Mouse (Mus musculus) layer of hippocampus, adult 18-20 months (tissue): ENCODE data around the gene Taar8a. TPM values are rescaled to one million over a fixed set of nuclear protein-coding genes. Genes with fewer than 3 reads are reported as not detected.
"Not testable (repeated sequence)": the region's sequence is repeated elsewhere in the genome, so short reads cannot be mapped to it uniquely, and the experiment has no call there.

Experiments used
- DNase-seq, 2 experiments: peaks; one replicate each; pipeline ENCODE4 v3.0.0; 2022; ENCODE audit warnings: low spot score in 2 of 2
- long read RNA-seq: library from polyadenylated mRNA; stranded (forward); transcript quantifications from one replicate; pipeline ENCODE4 v2.0.0, GENCODE M21; 2021
- total RNA-seq, 2 experiments: library from RNA; stranded (reverse); gene quantifications; 2 replicates each; pipeline ENCODE4 v1.2.3; 2021

Gene Taar8a
- total RNA-seq: not detected
- long read RNA-seq: 0 reads

GRCm38 (mm10) chr10:24076200-24076599 is at the start of gene Taar8a:
Gene Taar8a (plus strand): TSS chr10:24076500.
- not testable (repeated sequence) for DNase-seq

- no peak for DNase-seq
Observed at GRCm38 (mm10) chr10:24026922-24027321, 49.4 kb upstream of the Taar8a start, which contains the start of gene Taar7d. Gene Taar7d (plus strand): TSS chr10:24027222.

DNA sequence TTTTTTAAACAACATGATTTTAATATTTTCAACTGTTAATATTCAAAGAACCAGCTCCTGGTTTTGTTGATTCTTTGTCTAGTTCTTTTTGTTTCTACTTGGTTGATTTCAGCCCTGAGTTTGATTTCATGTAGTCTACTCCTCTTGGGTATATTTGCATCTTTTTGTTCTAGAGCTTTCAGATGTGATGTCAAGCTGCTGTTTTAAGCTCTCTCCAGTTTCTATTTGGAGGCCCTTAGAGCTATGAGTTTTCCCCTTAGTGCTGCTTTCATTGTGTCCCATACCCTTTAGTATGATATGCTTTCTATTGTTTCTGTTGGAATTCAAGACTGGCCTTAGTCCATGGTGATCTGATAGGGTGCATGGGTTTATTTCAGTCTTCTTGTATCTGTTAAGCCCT is 45.0 kb upstream of the Taar8a start:
- no peak for DNase-seq

GRCm38 (mm10) chr10:24037314-24037713 is 39.0 kb upstream of the Taar8a start, which contains the start of gene Taar7e:
Gene Taar7e (plus strand): TSS chr10:24037614.
- DNase-seq: no peak

DNA sequence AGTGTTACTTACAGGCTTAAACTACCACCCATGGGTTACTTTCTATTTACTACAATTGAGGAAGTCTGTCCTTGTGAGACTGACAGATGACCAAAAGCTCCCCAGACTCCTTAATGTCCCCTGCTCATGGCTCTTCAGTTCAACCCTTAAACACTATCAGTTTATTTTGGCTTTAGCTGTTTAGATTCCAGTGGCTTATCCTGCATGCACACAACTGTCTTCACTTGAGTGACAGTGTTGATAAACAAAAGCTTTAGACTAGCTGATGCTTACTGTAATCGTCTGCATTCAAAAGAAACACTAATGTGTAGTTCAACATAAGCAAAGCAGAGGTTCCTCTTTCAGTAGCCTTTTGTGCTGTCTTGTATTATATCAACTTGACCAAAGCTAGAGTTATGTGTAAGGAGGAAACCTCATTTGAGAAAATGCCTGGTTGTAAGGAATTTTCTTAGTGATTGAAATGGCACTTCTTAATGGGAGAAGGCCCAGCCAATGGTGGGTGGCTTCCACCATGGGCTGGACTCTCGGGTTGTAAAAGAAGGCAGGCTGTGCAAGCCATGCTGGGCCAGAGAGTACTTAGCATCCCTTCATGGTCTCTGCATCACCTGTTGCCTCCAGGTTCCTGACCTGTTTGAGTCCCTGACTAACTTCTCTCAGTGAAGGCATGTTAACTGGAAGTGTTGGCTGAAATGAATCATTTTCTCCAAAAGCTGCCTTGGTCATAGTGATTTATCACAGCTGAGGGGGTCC is 36.0 kb upstream of the Taar8a start:
- no peak for DNase-seq

DNA sequence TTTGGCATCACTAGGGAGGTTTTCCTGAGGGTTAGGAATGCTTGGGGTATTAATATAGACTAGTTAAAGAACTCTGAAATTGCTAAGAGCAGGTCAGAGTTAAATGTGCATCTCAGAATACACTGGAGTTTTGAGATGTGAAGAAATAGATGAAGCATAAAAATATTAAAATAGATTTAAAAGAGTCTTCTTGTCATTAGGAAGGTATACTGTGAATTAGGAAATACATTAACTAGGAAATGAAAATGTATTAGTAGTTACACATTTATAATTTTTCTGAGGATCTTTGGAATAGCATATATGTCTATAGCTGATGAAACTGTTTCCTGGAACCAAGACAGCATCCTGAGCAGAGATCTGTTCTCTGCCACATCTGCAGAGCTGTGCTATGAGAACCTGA is 27.1 kb upstream of the Taar8a start, which contains the start of gene Taar7f:
TSS of gene Taar7f (plus strand) at position 301 of the 400 bp plus-strand sequence.
- no peak for DNase-seq

DNA sequence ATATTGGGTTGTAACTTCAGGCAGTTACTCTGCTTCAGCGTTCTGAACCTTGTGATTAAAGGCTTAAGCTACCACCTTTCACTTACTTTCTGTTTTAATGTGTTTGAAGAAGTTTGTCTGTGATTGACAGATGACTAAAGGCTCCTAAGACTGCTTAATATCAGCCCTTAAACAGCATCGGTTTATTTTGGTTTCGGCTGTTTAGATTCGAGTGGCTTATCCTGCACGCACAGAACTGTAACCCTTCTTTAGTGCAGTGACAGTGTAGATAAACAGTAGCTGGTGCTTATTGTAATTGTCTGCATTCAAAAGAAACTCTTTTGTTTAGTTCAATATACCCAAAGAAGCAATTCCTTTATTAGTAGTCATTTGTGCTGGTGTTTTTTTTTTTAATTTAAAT is 24.3 kb upstream of the Taar8a start:
- DNase-seq: no peak

DNA sequence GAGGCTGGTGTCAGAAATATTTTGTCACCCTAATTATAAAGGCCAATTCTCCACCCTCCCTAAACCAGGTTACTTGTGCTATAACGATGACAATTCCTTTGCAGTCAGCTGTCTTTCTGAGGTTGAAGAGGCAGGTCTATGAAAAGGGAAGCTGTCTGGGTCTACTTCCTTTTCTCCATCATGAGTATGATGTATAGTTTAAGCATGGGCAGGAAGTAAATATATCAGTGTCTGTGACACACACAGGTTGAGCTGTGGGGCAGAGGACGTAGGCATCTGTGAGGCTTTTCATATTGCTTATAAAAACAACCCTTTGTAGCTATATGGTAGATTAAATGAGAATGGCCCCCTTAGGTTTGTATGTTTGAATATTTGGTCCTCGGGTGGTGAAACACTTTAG is 17.3 kb upstream of the Taar8a start:
- no peak for DNase-seq

- DNase-seq: not testable (repeated sequence)
Observed at GRCm38 (mm10) chr10:24074751-24075150, 1.5 kb upstream of the Taar8a start.

DNA sequence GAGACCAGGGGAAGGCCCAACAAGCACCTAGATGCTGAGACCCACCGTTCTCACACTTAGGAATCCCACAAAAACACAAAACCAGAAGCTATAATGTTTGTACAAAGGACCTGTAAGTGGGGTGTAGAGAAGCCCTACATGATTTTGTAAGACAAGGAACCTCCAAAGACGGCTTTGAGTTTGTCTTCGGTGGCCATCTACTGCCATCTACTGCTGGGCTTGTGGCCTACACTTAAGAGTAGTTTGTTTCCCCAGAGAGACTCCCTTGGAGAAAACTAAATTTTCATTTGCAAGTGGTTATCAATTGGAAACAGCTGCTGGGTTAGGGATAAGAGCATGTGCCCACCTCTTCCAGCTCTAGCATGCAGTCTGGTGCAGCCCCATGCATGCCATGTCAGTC is 3.9 kb downstream of the Taar8a start:
- peak in 1 of 2 experiments; percentile 45 for DNase-seq

- DNase-seq: no peak
Observed at GRCm38 (mm10) chr10:24085936-24086335, 9.6 kb downstream of the Taar8a start.

DNA sequence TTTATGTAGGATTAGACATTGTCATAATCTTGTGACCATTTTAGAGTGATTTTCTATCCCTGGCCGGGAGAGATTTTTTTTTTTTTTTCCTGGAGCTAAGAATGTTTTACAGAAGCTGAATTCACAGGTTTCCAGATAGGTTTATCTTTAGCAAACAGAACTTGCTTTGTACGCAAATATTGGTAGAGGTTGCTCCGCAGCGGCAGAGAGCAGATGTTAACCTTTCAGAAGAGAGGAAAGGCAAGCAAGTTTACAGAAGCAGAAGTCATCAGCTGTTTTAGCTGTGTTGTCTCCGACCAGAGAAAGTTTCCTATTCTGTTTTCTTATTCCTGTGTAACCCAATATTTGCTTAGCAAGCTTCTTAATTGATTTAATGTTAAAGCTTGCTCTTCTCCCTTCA is 10.3 kb downstream of the Taar8a start:
- DNase-seq: no peak

- DNase-seq: no peak
Observed at GRCm38 (mm10) chr10:24087168-24087567, 10.9 kb downstream of the Taar8a start.

GRCm38 (mm10) chr10:24092194-24092593 is 15.9 kb downstream of the Taar8a start, which contains the start of gene Taar8b:
Gene Taar8b (minus strand): TSS chr10:24092294.
- DNase-seq: no peak

- not testable (repeated sequence) for DNase-seq
Observed at GRCm38 (mm10) chr10:24097010-24097409, 20.7 kb downstream of the Taar8a start.

DNA sequence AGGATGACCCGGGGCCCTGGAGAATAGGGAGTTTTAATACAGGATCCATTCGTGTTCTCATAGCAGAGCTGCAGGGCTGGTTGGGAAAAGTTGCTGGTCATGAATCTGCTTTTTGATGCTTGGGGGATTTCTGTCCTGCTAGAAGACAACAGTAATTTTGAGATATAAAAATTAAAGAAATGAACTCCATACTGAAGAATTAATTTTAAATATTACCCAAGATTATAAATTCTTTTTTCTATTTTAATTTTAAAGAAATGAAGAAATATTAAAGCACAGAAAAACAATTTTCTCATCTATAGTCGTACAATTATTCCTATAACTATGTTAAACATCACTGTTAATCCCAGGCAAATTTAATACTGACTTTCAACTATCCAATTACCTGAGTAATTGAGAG is 25.5 kb downstream of the Taar8a start, which contains the start of gene Taar8c:
TSS of gene Taar8c (minus strand) at position 101 of the 400 bp plus-strand sequence.
- DNase-seq: not testable (repeated sequence)

- DNase-seq: not testable (repeated sequence)
Observed at GRCm38 (mm10) chr10:24103299-24103698, 27.0 kb downstream of the Taar8a start.

DNA sequence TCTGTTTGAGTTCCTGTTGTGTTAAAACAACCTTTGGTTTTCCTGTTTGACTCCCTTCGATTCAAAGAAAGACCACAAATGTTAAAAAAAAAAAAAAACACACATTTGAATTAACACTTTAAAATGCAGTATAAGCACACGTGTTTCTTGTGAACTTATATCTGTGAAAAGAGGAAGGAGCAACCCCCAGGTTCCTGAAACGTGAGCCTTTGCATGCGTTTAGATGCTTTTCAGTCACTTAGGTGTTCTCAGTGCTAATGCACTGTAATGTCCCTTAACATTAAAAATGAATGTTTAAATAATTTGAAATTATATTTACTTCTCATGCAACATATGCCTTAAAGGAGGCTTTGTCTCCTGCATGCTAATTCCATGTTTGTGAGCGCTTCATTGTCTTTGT is 31.4 kb downstream of the Taar8a start:
- no peak for DNase-seq

DNA sequence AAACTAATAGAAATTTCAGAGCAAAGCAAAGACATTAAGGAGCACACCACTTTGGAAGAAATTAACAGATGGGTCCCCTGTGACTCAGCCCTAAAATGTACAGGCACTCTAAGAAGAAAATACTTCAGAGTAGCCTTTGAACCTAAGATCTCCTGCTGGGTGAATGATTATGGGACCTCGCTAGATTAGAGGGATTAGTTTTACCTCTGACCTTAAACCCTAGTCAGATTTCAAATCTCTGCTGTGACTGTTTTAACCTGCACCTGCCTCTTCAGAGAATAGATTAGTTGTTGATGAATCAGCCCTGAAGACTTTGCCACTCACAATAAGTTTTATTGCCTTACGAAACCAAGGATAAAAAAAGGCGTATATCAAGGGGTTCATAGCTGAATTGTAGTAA is 31.9 kb downstream of the Taar8a start:
- no peak for DNase-seq

DNA sequence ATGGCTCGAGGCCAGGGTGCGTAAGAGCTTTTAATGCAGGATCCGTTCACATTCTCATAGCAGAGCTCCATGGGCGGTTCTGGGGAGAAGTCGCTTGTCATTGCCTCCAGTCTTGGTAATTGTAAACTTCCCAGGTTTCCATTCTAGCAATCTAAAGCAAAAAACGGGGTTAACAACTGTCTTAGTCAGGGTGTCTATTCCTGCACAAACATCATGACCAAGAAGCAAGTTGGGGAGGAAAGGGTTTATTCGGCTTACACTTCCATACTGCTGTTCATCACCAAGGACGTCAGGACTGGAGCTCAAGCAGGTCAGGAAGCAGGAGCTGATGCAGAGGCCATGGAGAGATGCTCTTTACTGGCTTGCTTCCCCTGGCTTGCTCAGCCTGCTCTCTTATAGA is 33.1 kb downstream of the Taar8a start, which contains the start of gene Taar9:
TSS of gene Taar9 (minus strand) at position 101 of the 400 bp plus-strand sequence.
- not testable (repeated sequence) for DNase-seq

- peak in 1 of 2 experiments; percentile 33 for DNase-seq
Observed at GRCm38 (mm10) chr10:24111116-24111778, 34.9 kb downstream of the Taar8a start.
